Mouse (Mus musculus) limb, embryonic 14.5 days (tissue): Measurements from ENCODE around the gene Gnl1. TPM values are rescaled to one million over a fixed set of nuclear protein-coding genes. Genes with fewer than 3 reads are reported as not detected.
"Not testable (repeated sequence)": the region's sequence is repeated elsewhere in the genome, so short reads cannot be mapped to it uniquely, and the experiment has no call there.

Source experiments
- ATAC-seq: fragments of 200-750 bp; cut with Nextera tagmentation; 2 replicates; pipeline ENCODE4 v1.8.0; 2017; ENCODE audit warnings: low read depth, moderate number of reproducible peaks, moderate TSS enrichment; ENCODE audit not compliant: low FRiP score
- DNase-seq: peaks from one replicate; pipeline ENCODE4 v3.0.0-alpha.2; 2015; ENCODE audit warnings: low spot score
- H3K27ac ChIP-seq: fragments of 300-500 bp; sonication (generic); replicated peaks from 2 replicates; pipeline ENCODE4 v1.5.1; 2014; ENCODE audit warnings: low read depth, mild to moderate bottlenecking, low read length, moderate library complexity, mixed read lengths
- H3K27me3 ChIP-seq: fragments of 300-500 bp; sonication (generic); 2 replicates; pipeline ENCODE4 v1.6.1; 2014; ENCODE audit warnings: low read length, mixed read lengths; ENCODE audit not compliant: control insufficient read depth, insufficient read depth
- H3K36me3 ChIP-seq: fragments of 300-500 bp; sonication (generic); 2 replicates; pipeline ENCODE4 v1.6.1; 2014; ENCODE audit warnings: mild to moderate bottlenecking, low read length, moderate library complexity, mixed read lengths; ENCODE audit not compliant: control insufficient read depth, insufficient read depth
- H3K4me1 ChIP-seq: fragments of 300-500 bp; sonication (generic); 2 replicates; pipeline ENCODE4 v1.6.1; 2014; ENCODE audit warnings: antibody characterized with exemption, low read length, mixed read lengths; ENCODE audit not compliant: control insufficient read depth, insufficient read depth
- H3K4me2 ChIP-seq: fragments of 300-500 bp; sonication (generic); replicated peaks from 2 replicates; pipeline ENCODE4 v1.6.1; 2014; ENCODE audit warnings: low read depth, mild to moderate bottlenecking, low read length, moderate library complexity; ENCODE audit not compliant: severe bottlenecking
- H3K4me3 ChIP-seq: fragments of 300-500 bp; sonication (generic); replicated peaks from 2 replicates; pipeline ENCODE4 v1.5.1; 2014; ENCODE audit warnings: low read length
- H3K9ac ChIP-seq: fragments of 300-500 bp; sonication (generic); 2 replicates; pipeline ENCODE4 v1.6.1; 2014; ENCODE audit warnings: mild to moderate bottlenecking, low read depth, low read length, moderate library complexity; ENCODE audit not compliant: severe bottlenecking
- H3K9me3 ChIP-seq: fragments of 300-500 bp; sonication (generic); 2 replicates; pipeline ENCODE4 v1.6.1; 2016; ENCODE audit warnings: low read length; ENCODE audit not compliant: control insufficient read depth
- POLR2A ChIP-seq: fragments of 200-500 bp; IDR thresholded peaks from 2 replicates; pipeline ENCODE4 v1.8.0; 2012; ENCODE audit warnings: inconsistent platforms, mild to moderate bottlenecking, moderate library complexity, borderline replicate concordance; ENCODE audit not compliant: insufficient read depth, insufficient read length; ENCODE audit errors: extremely low read depth
- whole genome bisulfite sequencing: fragments of 180-500 bp; shearing (Covaris S2); extraction: QIAGEN DNeasy Blood & Tissue Kit; methylation state at CpG from one replicate; pipeline ENCODE4 v1.1.7; 2014; 5-methylcytosine and 5-hydroxymethylcytosine counted together
- polyA plus RNA-seq, 2 experiments: library from polyadenylated mRNA; depleted of rRNA in 1 of 2; stranded (reverse) in 1 of 2; unstranded in 1 of 2; fragments of >200 nt; fragmentation: Nextera tagmentation in 1 of 2; extraction: Ambion mirVana in 1 of 2; gene quantifications; 2 replicates each; pipeline versions ENCODE4 v1.2.1 to v1.2.3; 2012 to 2014

The Gnl1 gene
- polyA plus RNA-seq (2012; rRNA removed) (37.7 and 41.8 TPM in 2 replicates), polyA plus RNA-seq (2014; fragmentation: Nextera tagmentation; extraction: Ambion mirVana) (43.4 and 49.5 TPM in 2 replicates)

DNA sequence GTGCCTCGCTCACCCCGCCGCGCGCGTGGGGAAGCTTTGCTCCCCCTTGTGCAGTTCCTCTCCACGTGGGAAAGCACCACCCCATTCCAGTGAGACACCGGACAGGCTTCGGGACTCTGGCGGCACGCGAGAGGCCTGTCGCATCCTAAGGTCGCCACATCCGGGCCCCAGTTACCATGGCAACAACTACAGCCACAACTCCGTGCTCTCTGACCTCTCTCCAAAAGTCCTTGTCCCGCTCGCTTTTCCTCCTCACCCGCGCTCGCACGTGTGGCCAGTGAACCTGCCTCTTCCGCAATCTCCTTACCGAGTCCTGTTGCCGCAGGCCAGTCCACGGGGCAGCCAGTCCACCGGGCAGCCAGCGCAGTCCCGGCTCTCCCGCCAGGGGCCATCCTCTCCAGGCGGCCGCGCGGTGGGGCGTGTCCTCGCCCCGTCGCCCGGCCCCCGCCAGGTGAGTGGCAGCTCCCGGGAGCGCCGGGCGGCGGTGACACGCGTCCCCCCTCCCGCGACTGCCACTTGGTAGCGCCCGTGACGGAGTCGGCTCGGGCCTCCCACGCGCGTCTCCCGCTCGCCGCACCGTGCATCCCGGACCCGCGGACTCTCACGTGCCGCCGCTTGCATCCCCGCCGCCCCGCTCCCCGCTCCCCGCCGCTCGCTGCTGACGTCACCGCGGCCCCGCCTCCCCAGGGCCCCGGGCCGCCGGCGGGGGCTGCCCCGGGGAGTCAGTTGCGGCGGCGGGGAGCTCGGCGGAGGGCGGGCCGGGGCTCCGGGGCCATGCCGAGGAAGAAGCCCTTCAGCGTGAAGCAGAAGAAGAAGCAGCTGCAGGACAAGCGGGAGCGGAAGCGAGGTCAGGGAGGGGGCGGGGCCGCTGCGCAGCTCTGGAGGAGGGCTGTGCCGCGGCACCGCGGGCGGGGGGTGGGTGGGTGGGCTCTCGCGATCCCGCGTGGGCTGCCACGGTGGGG lies at the start of gene Gnl1, which contains the start of gene Prr3:
TSS of gene Gnl1 (plus strand) at position 451 of the 962 bp plus-strand sequence.
TSS of gene Prr3 (minus strand) at position 836 of the 962 bp plus-strand sequence.
- peaks cover 33% of the 10 kb centered on the region for H3K36me3 ChIP-seq
- under 1% methylated on average over 51 of the region's 109 CpGs for WGBS
- peak within 1 kb of the TSS; percentile 82 for H3K9ac ChIP-seq
- H3K4me2 ChIP-seq = peak within 1 kb of the TSS; percentile 73
- H3K27ac ChIP-seq = peak within 1 kb of the TSS; percentile 95
- DNase-seq (peak; percentile 91), ATAC-seq (peak; percentile 84)
- TF ChIP-seq POLR2A = no peak
- H3K4me1 ChIP-seq = peaks cover 11% of the 10 kb centered on the region; the same call in 1 of the 2 replicates
- H3K4me3 ChIP-seq = peak within 1 kb of the TSS; percentile 58
- H3K27me3 ChIP-seq = no peaks in the 10 kb centered on the region
- H3K9me3 ChIP-seq = no peaks in the 10 kb centered on the region

DNA sequence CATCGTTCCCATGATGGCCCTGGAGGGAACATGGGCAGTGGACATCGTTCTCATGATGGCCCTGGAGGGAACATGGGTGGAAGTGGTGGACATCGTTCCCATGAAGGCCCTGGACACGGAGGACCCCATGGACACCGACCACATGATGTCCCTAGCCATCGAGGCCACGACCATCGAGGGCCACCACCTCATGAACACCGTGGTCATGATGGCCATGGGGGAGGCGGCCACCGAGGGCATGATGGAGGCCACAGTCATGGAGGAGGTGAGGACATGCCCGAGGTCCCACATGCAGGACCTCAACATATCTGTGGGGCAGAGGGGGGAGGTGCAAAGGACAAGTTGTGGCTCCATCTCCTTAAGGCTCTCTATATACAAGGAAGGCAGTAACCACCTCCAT lies 49.0 kb upstream of the Gnl1 start:
- peaks cover 49% of the 10 kb centered on the region for H3K36me3 ChIP-seq
- WGBS = 93% methylated on average over 12 of the region's 12 CpGs

DNA sequence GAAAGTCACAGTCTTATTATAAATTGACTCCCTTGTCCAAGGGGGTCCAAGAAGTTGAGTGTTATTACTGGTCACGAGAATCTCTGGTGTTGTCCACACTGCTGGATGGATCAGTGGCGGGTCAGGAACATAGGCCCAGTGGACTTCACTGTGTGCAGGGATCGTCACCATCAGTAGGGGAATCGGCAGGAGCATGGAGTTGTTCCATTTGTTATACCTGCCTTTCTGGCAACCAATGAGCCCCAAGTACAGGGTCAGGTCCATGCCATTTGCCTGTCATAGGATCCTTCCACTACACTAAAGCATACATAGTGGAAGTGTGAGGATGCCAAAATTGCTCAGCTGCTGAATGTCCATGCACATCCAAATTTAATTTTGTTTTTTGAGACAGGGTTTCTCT lies 47.0 kb upstream of the Gnl1 start:
- Histone ChIP-seq H3K4me2 (no peak overlapping the region), H3K9me3 (no peaks in the 10 kb centered on the region), H3K9ac (no peak overlapping the region), H3K4me1 (no peaks in the 10 kb centered on the region), H3K27me3 (no peaks in the 10 kb centered on the region), H3K4me3 (no peak overlapping the region), H3K36me3 (peaks cover 34% of the 10 kb centered on the region), H3K27ac (no peak overlapping the region)
- no peak for TF ChIP-seq POLR2A
- no peak for DNase-seq
- no peak for ATAC-seq
- WGBS = 89% methylated on average over 4 of the region's 4 CpGs

More for the DNA sequence above, 49.0 kb upstream of the Gnl1 start:
- no peak for TF ChIP-seq POLR2A
- no peak overlapping the region for H3K4me3 ChIP-seq
- H3K27ac ChIP-seq = no peak overlapping the region
- no peak overlapping the region for H3K9ac ChIP-seq
- H3K4me1 ChIP-seq = no peaks in the 10 kb centered on the region
- ATAC-seq = no peak
- H3K9me3 ChIP-seq = no peaks in the 10 kb centered on the region
- DNase-seq = no peak
- H3K4me2 ChIP-seq = no peak overlapping the region
- no peaks in the 10 kb centered on the region for H3K27me3 ChIP-seq

DNA sequence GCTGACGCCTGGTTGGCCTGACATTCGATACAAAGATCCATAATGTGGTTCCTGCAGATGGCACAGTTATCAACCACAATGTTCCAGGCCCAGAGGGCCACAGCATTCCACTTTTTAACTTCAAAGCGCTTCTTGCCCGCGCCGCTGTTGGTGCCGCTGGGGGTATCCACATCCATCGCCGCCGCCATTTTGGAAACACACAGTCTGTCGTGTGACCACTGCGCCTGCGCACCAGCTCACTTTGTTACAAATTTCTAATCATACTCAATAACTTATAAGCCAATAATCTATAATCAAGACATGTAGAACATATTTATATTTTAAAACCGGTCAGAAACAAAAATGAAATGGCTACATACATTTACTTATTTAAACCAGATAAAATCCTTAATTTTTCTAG lies 43.9 kb upstream of the Gnl1 start:
- H3K27me3 ChIP-seq, H3K4me1 ChIP-seq, H3K36me3 ChIP-seq, H3K4me2 ChIP-seq, H3K27ac ChIP-seq, H3K4me3 ChIP-seq, H3K9me3 ChIP-seq, H3K9ac ChIP-seq, ATAC-seq, DNase-seq: not testable (repeated sequence)
- 84% methylated on average over 14 of the region's 14 CpGs for WGBS

DNA sequence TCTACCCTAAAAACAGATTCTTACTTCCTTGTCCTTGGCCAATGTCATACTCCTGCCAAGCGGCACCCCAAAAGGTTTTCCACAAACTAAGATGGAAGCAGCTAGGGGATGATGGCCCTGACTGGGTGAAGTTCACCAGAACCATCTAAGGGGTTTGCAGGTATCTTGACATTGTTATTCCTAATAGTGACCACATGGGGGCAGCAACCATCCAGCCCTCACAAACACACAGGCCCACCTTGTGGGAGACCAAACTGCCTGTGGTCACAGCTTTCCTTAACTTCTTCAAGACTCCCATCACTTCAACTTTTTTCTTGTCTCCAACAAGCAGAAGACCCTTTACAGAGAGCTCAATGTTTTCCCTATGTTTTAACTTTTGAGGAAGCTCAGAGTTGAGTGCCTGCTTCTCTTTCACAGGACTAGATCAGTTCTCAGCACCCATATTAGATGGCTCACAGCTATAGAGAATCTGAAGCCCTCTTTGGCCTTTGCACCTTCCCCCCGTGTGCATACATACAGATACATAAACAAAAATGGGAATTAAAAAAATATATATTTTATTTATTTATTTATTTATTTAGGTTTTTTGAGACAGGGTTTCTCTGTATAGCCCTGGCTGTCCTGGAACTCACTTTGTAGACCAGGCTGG lies 41.8 kb upstream of the Gnl1 start:
- H3K9me3 ChIP-seq = no peaks in the 10 kb centered on the region
- H3K27ac ChIP-seq = no peak overlapping the region
- no peak overlapping the region for H3K4me2 ChIP-seq
- TF ChIP-seq POLR2A = no peak
- no peak overlapping the region for H3K9ac ChIP-seq
- no peak overlapping the region for H3K4me3 ChIP-seq
- no peaks in the 10 kb centered on the region for H3K27me3 ChIP-seq
- WGBS = 46% methylated on average over 2 of the region's 2 CpGs
- no peaks in the 10 kb centered on the region for H3K4me1 ChIP-seq
- H3K36me3 ChIP-seq = no peaks in the 10 kb centered on the region
- ATAC-seq (peak; percentile 81; the same call in 1 of the 2 replicates), DNase-seq (peak; percentile 65)
